ENCODE assay signal across 11 mouse cellular contexts in genomic region chr2:65920651-65921412, GRCm38 (mm10).
A peak's percentile ranks its signal among the peaks of the same experiment; 100 is the strongest.
DNase-seq lines count a peak whose midpoint lies in the region; ATAC-seq lines count a peak whose summit lies in the region.
"Had no signal": no experiment of that assay in that cellular context is flagged by ENCODE, and none has a peak within 500 bp of the region (broad histone marks: within the 10 kb centered on the region; RNA-seq: fewer than 3 reads in every experiment).

No protein-coding gene starts in this region.

- H3K4me3 ChIP-seq in forebrain, embryonic 12.5 days (replicated peaks): no peak overlapping the region
- H3K4me3 ChIP-seq in hindbrain, embryonic 14.5 days (replicated peaks; ENCODE audit: low read length): no peak overlapping the region
- H3K4me3 ChIP-seq in midbrain, embryonic 14.5 days (replicated peaks; ENCODE audit: low read depth, low read length): no peak overlapping the region
- H3K4me3 ChIP-seq: myocyte had no signal

- peaks cover 20% of the 10 kb centered on the region for H3K4me1 ChIP-seq in forebrain, embryonic 12.5 days
- H3K4me1 ChIP-seq in hindbrain, embryonic 14.5 days (replicated peaks; ENCODE audit: control insufficient read depth, insufficient read depth, low read length): peaks cover 25% of the 10 kb centered on the region
- H3K4me1 ChIP-seq in midbrain, embryonic 14.5 days (ENCODE audit: control insufficient read depth, insufficient read depth, low read length): peaks cover 13% of the 10 kb centered on the region

- H3K4me2 ChIP-seq in forebrain, embryonic 12.5 days: peak overlapping the region; percentile 31; the same call in 1 of the 2 replicates
- H3K4me2 ChIP-seq in hindbrain, embryonic 14.5 days (replicated peaks): peak overlapping the region; percentile 36
- peak overlapping the region; percentile 11 for H3K4me2 ChIP-seq in midbrain, embryonic 14.5 days (ENCODE audit: low read length)

- no peaks in the 10 kb centered on the region for H3K36me3 ChIP-seq in forebrain, embryonic 12.5 days (replicated peaks)
- no peaks in the 10 kb centered on the region for H3K36me3 ChIP-seq in hindbrain, embryonic 14.5 days (replicated peaks; ENCODE audit: control insufficient read depth, insufficient read depth)
- H3K36me3 ChIP-seq in midbrain, embryonic 14.5 days (ENCODE audit: control insufficient read depth, insufficient read depth, low read length): no peaks in the 10 kb centered on the region

- peak; percentile 61 for ATAC-seq in forebrain, embryonic 12.5 days (ENCODE audit: low FRiP score)
- peak; percentile 49; the same call in 1 of the 2 replicates for ATAC-seq in hindbrain, embryonic 14.5 days (ENCODE audit: low FRiP score)
- ATAC-seq in midbrain, embryonic 14.5 days (ENCODE audit: low FRiP score, low TSS enrichment): no peak

- no peaks in the 10 kb centered on the region for H3K9me3 ChIP-seq in forebrain, embryonic 12.5 days
- no peaks in the 10 kb centered on the region for H3K9me3 ChIP-seq in hindbrain, embryonic 14.5 days (ENCODE audit: control insufficient read depth, low read length)
- H3K9me3 ChIP-seq in midbrain, embryonic 14.5 days (ENCODE audit: control insufficient read depth, low read length): no peaks in the 10 kb centered on the region

- DNase-seq in kidney, postnatal 14 days: peak; percentile 10
- DNase-seq in kidney, adult 8-10 months: no peak
- peak; percentile 40 for DNase-seq in hindbrain, embryonic 14.5 days (ENCODE audit: low spot score)
- DNase-seq in midbrain, embryonic 14.5 days: peak; percentile 49
- DNase-seq in cerebellum, adult 18-20 months: no peak
- DNase-seq in testis, postnatal 10 days (ENCODE audit: low spot score): no peak
- no peak for DNase-seq in cerebellum, postnatal 4 days (ENCODE audit: low spot score in 2 of 2)
- DNase-seq: lung, adult 2 months had no signal

- H3K27me3 ChIP-seq in forebrain, embryonic 12.5 days: no peaks in the 10 kb centered on the region
- H3K27me3 ChIP-seq in hindbrain, embryonic 14.5 days (ENCODE audit: control insufficient read depth, insufficient read depth, low read length): no peaks in the 10 kb centered on the region
- H3K27me3 ChIP-seq in midbrain, embryonic 14.5 days (ENCODE audit: control insufficient read depth, insufficient read depth, low read length): no peaks in the 10 kb centered on the region
- H3K27me3 ChIP-seq: CH12.LX had no signal

- H3K27ac ChIP-seq in forebrain, embryonic 12.5 days: no peak overlapping the region; the same call in 1 of the 2 replicates
- peak overlapping the region; percentile 59 for H3K27ac ChIP-seq in hindbrain, embryonic 14.5 days
- no peak overlapping the region for H3K27ac ChIP-seq in midbrain, embryonic 14.5 days (replicated peaks; ENCODE audit: low read depth, low read length)

- WGBS in forebrain, embryonic 12.5 days: 26% methylated on average over 9 of the region's 9 CpGs
- WGBS in hindbrain, embryonic 14.5 days: 13% methylated on average over 9 of the region's 9 CpGs
- 27% methylated on average over 9 of the region's 9 CpGs for WGBS in midbrain, embryonic 14.5 days

- no peak overlapping the region for H3K9ac ChIP-seq in forebrain, embryonic 12.5 days
- no peak overlapping the region for H3K9ac ChIP-seq in hindbrain, embryonic 14.5 days
- H3K9ac ChIP-seq in midbrain, embryonic 14.5 days (replicated peaks; ENCODE audit: low read length): no peak overlapping the region

Comparison
In these comparisons a context has a peak if more than half of its experiments do, and no peak if none do; other contexts are left out.
1. DNase-seq: peak in kidney, postnatal 14 days (single experiment), hindbrain, embryonic 14.5 days (single experiment) and midbrain, embryonic 14.5 days (single experiment); none in kidney, adult 8-10 months (0 of 2), cerebellum, adult 18-20 months (0 of 2), testis, postnatal 10 days (single experiment) and cerebellum, postnatal 4 days (0 of 2).
2. Peak in every context shown above with its lines, with median percentiles within 50 percentile points of each other: H3K4me2 ChIP-seq.